ENCODE assay signal across 27 mouse cellular contexts in the genomic region with DNA sequence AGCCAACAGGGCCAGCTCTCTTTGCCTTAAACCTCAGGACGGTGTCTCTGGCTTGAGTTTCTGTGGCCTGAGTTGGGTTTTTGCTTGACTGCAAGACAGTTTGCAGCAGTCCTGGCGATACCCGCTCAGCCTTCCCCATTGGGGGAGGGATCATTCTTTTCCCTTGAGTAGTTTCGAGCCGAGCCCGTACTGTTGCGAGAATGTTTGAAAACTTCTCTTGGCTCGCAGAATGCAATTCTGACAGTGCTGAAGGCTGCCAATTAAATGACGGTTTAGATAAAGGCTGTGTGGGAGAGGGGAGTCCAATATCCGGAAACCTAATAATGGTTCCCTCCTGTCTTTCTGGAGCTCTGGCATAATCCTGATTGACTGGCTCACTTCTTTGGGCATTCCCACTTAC. TPM values are rescaled to one million over a fixed set of nuclear protein-coding genes. Genes with fewer than 3 reads are reported as not detected.
DNase-seq lines count a peak whose midpoint lies in the region; ATAC-seq and TF ChIP-seq lines count a peak whose summit lies in the region.
"Had no signal": no experiment of that assay in that cellular context is flagged by ENCODE, and none has a peak within 500 bp of the region (broad histone marks: within the 10 kb centered on the region; RNA-seq: fewer than 3 reads in every experiment).

No protein-coding gene starts in this region.

- no peak for TF ChIP-seq CTCF in lung, embryonic 14.5 days (IDR thresholded peaks at IDR 0.05; ENCODE audit: low read depth)

- no peak overlapping the region for H3K27ac ChIP-seq in forebrain, embryonic 14.5 days (ENCODE audit: low read depth, low read length)
- H3K27ac ChIP-seq in forebrain, embryonic 15.5 days (replicated peaks): no peak overlapping the region
- no peak overlapping the region for H3K27ac ChIP-seq in lung, embryonic 14.5 days (ENCODE audit: low read depth)
- no peak overlapping the region for H3K27ac ChIP-seq in intestine, embryonic 16.5 days (ENCODE audit: low read length)
- H3K27ac ChIP-seq: embryonic facial prominence, embryonic 13.5 days; heart, adult 2 months; heart, embryonic 10.5 days; heart, embryonic 13.5 days; hindbrain, embryonic 10.5 days; hindbrain, embryonic 13.5 days; intestine, embryonic 15.5 days had no signal

- no peaks in the 10 kb centered on the region for H3K4me1 ChIP-seq in forebrain, embryonic 14.5 days (ENCODE audit: control insufficient read depth, insufficient read depth, low read length)
- peaks cover 8% of the 10 kb centered on the region for H3K4me1 ChIP-seq in forebrain, embryonic 15.5 days
- no peaks in the 10 kb centered on the region for H3K4me1 ChIP-seq in lung, embryonic 14.5 days (ENCODE audit: insufficient read depth)
- H3K4me1 ChIP-seq in intestine, embryonic 16.5 days (ENCODE audit: control insufficient read depth, insufficient read depth, low read length): no peaks in the 10 kb centered on the region
- H3K4me1 ChIP-seq: heart, embryonic 10.5 days; heart, embryonic 13.5 days; intestine, embryonic 15.5 days had no signal

- H3K9ac ChIP-seq in forebrain, embryonic 14.5 days (ENCODE audit: low read length): no peak overlapping the region
- H3K9ac ChIP-seq in forebrain, embryonic 15.5 days (replicated peaks): no peak overlapping the region
- no peak overlapping the region for H3K9ac ChIP-seq in lung, embryonic 14.5 days
- no peak overlapping the region for H3K9ac ChIP-seq in intestine, embryonic 16.5 days (ENCODE audit: low read depth, low read length)
- H3K9ac ChIP-seq: embryonic facial prominence, embryonic 13.5 days; heart, embryonic 13.5 days; hindbrain, embryonic 13.5 days; intestine, embryonic 15.5 days had no signal

- 15% methylated on average over 10 of the region's 10 CpGs for WGBS in forebrain, embryonic 14.5 days
- 12% methylated on average over 10 of the region's 10 CpGs for WGBS in forebrain, embryonic 15.5 days
- 63% methylated on average over 10 of the region's 10 CpGs for WGBS in lung, embryonic 14.5 days
- 69% methylated on average over 10 of the region's 10 CpGs for WGBS in intestine, embryonic 16.5 days

- H3K4me3 ChIP-seq in forebrain, embryonic 14.5 days (ENCODE audit: low read depth, low read length): no peak overlapping the region
- no peak overlapping the region for H3K4me3 ChIP-seq in forebrain, embryonic 15.5 days
- no peak overlapping the region for H3K4me3 ChIP-seq in lung, embryonic 14.5 days (ENCODE audit: low read depth, low read length)
- H3K4me3 ChIP-seq in intestine, embryonic 16.5 days (ENCODE audit: low read length): no peak overlapping the region
- H3K4me3 ChIP-seq: embryonic facial prominence, embryonic 13.5 days; heart, adult 2 months; heart, embryonic 10.5 days; heart, embryonic 13.5 days; hindbrain, embryonic 10.5 days; hindbrain, embryonic 13.5 days; intestine, embryonic 15.5 days had no signal

- H3K9me3 ChIP-seq in forebrain, embryonic 14.5 days (replicated peaks; ENCODE audit: control insufficient read depth, low read length): no peaks in the 10 kb centered on the region
- no peaks in the 10 kb centered on the region for H3K9me3 ChIP-seq in forebrain, embryonic 15.5 days
- H3K9me3 ChIP-seq in lung, embryonic 14.5 days (ENCODE audit: low read depth, low read length): no peaks in the 10 kb centered on the region
- no peaks in the 10 kb centered on the region for H3K9me3 ChIP-seq in intestine, embryonic 16.5 days (ENCODE audit: control insufficient read depth, low read length)
- H3K9me3 ChIP-seq: embryonic facial prominence, embryonic 13.5 days; heart, embryonic 10.5 days; heart, embryonic 13.5 days; hindbrain, embryonic 10.5 days; hindbrain, embryonic 13.5 days; intestine, embryonic 15.5 days had no signal

- peak; percentile 52 for DNase-seq in forebrain, embryonic 14.5 days (ENCODE audit: low spot score)
- DNase-seq in lung, embryonic 14.5 days: peak; percentile 29
- no peak for DNase-seq in lung, postnatal 4 days
- peak; percentile 60 for DNase-seq in adipocyte (ENCODE audit: low spot score)
- DNase-seq in layer of hippocampus, adult 18-20 months (ENCODE audit: low spot score in 2 of 2): no peak
- DNase-seq: adrenal gland, adult 8-10 months; adrenal gland, postnatal 25 days; B cell, adult 2 months; cerebellum, adult 18-20 months; cerebellum, adult 9-10 months; cerebellum, postnatal 14 days; gastrocnemius, postnatal 10 days; gastrocnemius, postnatal 36 days; heart, adult 2 months; heart, postnatal 14 days had no signal

- no peak for ATAC-seq in forebrain, embryonic 14.5 days
- no peak for ATAC-seq in forebrain, embryonic 15.5 days (replicated peaks)
- ATAC-seq in lung, embryonic 14.5 days (ENCODE audit: insufficient read depth): no peak
- ATAC-seq in intestine, embryonic 16.5 days: no peak
- ATAC-seq: forebrain, embryonic 16.5 days; hindbrain, embryonic 16.5 days; intestine, embryonic 15.5 days had no signal

- H3K36me3 ChIP-seq in forebrain, embryonic 14.5 days (ENCODE audit: control insufficient read depth, insufficient read depth, low read length): no peaks in the 10 kb centered on the region
- H3K36me3 ChIP-seq in forebrain, embryonic 15.5 days: no peaks in the 10 kb centered on the region
- H3K36me3 ChIP-seq in lung, embryonic 14.5 days (ENCODE audit: insufficient read depth): no peaks in the 10 kb centered on the region
- H3K36me3 ChIP-seq in intestine, embryonic 16.5 days (ENCODE audit: control insufficient read depth, insufficient read depth, low read length): no peaks in the 10 kb centered on the region; the same call in 1 of the 2 replicates
- H3K36me3 ChIP-seq: embryonic facial prominence, embryonic 13.5 days; G1E; heart, embryonic 10.5 days; heart, embryonic 13.5 days; hindbrain, embryonic 10.5 days; hindbrain, embryonic 13.5 days; intestine, embryonic 15.5 days had no signal

- no peak overlapping the region for H3K4me2 ChIP-seq in forebrain, embryonic 14.5 days (ENCODE audit: low read length)
- no peak overlapping the region for H3K4me2 ChIP-seq in forebrain, embryonic 15.5 days (replicated peaks)
- H3K4me2 ChIP-seq in lung, embryonic 14.5 days: no peak overlapping the region
- H3K4me2 ChIP-seq in intestine, embryonic 16.5 days (ENCODE audit: low read depth, low read length): no peak overlapping the region
- H3K4me2 ChIP-seq: embryonic facial prominence, embryonic 13.5 days; heart, embryonic 13.5 days; hindbrain, embryonic 13.5 days; intestine, embryonic 15.5 days had no signal

- no peaks in the 10 kb centered on the region for H3K27me3 ChIP-seq in forebrain, embryonic 14.5 days (replicated peaks; ENCODE audit: control insufficient read depth, insufficient read depth, low read length)
- no peaks in the 10 kb centered on the region for H3K27me3 ChIP-seq in forebrain, embryonic 15.5 days
- no peaks in the 10 kb centered on the region for H3K27me3 ChIP-seq in lung, embryonic 14.5 days (ENCODE audit: insufficient read depth, low read length)
- H3K27me3 ChIP-seq in intestine, embryonic 16.5 days (replicated peaks; ENCODE audit: control insufficient read depth, insufficient read depth, low read length): no peaks in the 10 kb centered on the region
- H3K27me3 ChIP-seq: CH12.LX; embryonic facial prominence, embryonic 13.5 days; hindbrain, embryonic 13.5 days; intestine, embryonic 15.5 days had no signal

RNA-seq across cellular contexts. Expression of gene Cdh13, which starts 23.4 kb away (rescaled TPM):
- 101 and 123 TPM in 2 replicates for polyA plus RNA-seq in forebrain, embryonic 14.5 days (2014; fragmentation: Nextera tagmentation; extraction: Ambion mirVana)
- polyA plus RNA-seq in forebrain, embryonic 15.5 days (2015; fragmentation: Nextera tagmentation; extraction: Ambion mirVana): 99.3 and 102 TPM in 2 replicates
- polyA plus RNA-seq in lung, embryonic 14.5 days (2014; fragmentation: Nextera tagmentation; extraction: Ambion mirVana): 1.2 and 3.1 TPM in 2 replicates
- polyA plus RNA-seq in intestine, embryonic 16.5 days (2015; fragmentation: Nextera tagmentation; extraction: Ambion mirVana): 6.5 and 7.5 TPM in 2 replicates
- 10 to 100 TPM; 40.7 to 43.8 TPM for total RNA-seq in layer of hippocampus, adult 18-20 months (2021)
- total RNA-seq: CH12.LX had no signal
- polyA plus RNA-seq: G1E had no signal

Comparison
In these comparisons a context has a peak if more than half of its experiments do, and no peak if none do; other contexts are left out.
1. DNase-seq: peak in forebrain, embryonic 14.5 days (single experiment), lung, embryonic 14.5 days (single experiment) and adipocyte (single experiment); none in lung, postnatal 4 days (0 of 2) and layer of hippocampus, adult 18-20 months (0 of 2).
2. RNA of gene Cdh13, which starts 23.4 kb away (polyA plus RNA-seq): 99.3 to 102 TPM in forebrain, embryonic 15.5 days and 101 to 123 TPM in forebrain, embryonic 14.5 days; 6.5 to 7.5 TPM in intestine, embryonic 16.5 days and 1.2 to 3.1 TPM in lung, embryonic 14.5 days; every median in the first group is over 10 times any median in the second.